Mouse (Mus musculus): ENCODE measurements around the gene Ss18l1.

DNA sequence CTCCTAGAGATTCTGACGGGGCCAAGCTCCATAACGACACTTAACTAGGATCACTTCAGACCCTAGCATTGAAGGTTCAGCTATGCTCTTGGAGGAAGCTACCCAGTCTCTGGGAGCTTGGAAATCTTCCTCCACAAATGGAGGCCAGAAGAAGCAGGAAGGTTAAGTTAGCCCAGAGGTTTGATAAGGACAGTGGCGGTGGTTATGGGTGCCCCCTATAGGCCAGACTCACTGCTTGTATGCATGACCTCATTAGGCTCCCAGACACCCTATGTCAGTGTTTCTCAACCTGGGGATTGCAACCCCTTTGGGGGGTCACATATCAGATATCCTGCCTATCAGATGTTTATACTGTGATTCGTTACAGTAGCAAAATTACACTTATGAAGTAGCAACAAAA is 64.8 kb downstream of the Ss18l1 start:
- no peak for TF ChIP-seq GATA1 (IDR thresholded peaks at IDR 0.05; ENCODE audit: borderline replicate concordance, low read length)
- no peak for TF ChIP-seq FLI1 (IDR thresholded peaks at IDR 0.05; ENCODE audit: low read length)

All from megakaryocyte, embryonic 14.5 days (primary cell).